Mouse (Mus musculus) G1E (cell line): Measurements from ENCODE around the gene Rftn1. TPM values are rescaled to one million over a fixed set of nuclear protein-coding genes. Genes with fewer than 3 reads are reported as not detected.

ENCODE experiments used
- ATAC-seq: 2 replicates; pipeline ENCODE4 v1.8.0; 2016; ENCODE audit warnings: mild to moderate bottlenecking; ENCODE audit not compliant: insufficient number of reproducible peaks, poor library complexity, low FRiP score, severe bottlenecking; ENCODE audit errors: extremely low read depth
- DNase-seq: peaks from one replicate; pipeline ENCODE4 v3.0.0; 2012; ENCODE audit warnings: low spot score
- H3K27me3 ChIP-seq: 2 replicates; pipeline ENCODE4 v1.6.1; 2012; ENCODE audit warnings: mild to moderate bottlenecking, low read length, inconsistent platforms; ENCODE audit not compliant: insufficient read depth
- H3K36me3 ChIP-seq: replicated peaks from 2 replicates; pipeline ENCODE3; 2012; ENCODE audit warnings: mild to moderate bottlenecking, inconsistent platforms
- H3K4me1 ChIP-seq: 2 replicates; pipeline ENCODE4 v1.6.1; 2012; ENCODE audit warnings: low read depth, low read length, inconsistent platforms, mixed read lengths; ENCODE audit not compliant: insufficient read depth
- H3K4me3 ChIP-seq: 2 replicates; pipeline ENCODE4 v1.5.1; 2012; ENCODE audit warnings: low read depth, mild to moderate bottlenecking, inconsistent platforms, low read length, moderate library complexity, mixed read lengths
- H3K9me3 ChIP-seq: replicated peaks from 2 replicates; pipeline ENCODE4 v1.6.1; 2012; ENCODE audit warnings: inconsistent platforms
- CTCF ChIP-seq: IDR thresholded peaks from 2 replicates; pipeline ENCODE4 v1.5.1; 2012; ENCODE audit warnings: low read depth, low read length, inconsistent platforms, mixed read lengths
- GATA1 ChIP-seq: IDR thresholded peaks from 2 replicates; pipeline ENCODE4 v1.6.1; 2012; ENCODE audit warnings: borderline replicate concordance, low read length, inconsistent platforms, mixed read lengths
- GATA2 ChIP-seq: IDR thresholded peaks from 2 replicates; pipeline ENCODE4 v1.6.1; 2012; ENCODE audit warnings: low read depth, low read length, inconsistent platforms, borderline replicate concordance
- POLR2AphosphoS5 ChIP-seq: IDR thresholded peaks from 2 replicates; pipeline ENCODE4 v1.6.1; 2012; ENCODE audit warnings: low read depth, low read length, inconsistent platforms; ENCODE audit not compliant: insufficient replicate concordance
- TAL1 ChIP-seq: conservative IDR thresholded peaks from 2 replicates; pipeline ENCODE4 v1.6.1; 2012; ENCODE audit warnings: low read depth, low read length, inconsistent platforms, mixed read lengths
- polyA plus RNA-seq: library from polyadenylated mRNA; stranded (reverse); fragments of >175 nt; gene quantifications from 2 replicates; pipeline ENCODE4 v1.2.3, GENCODE M21; 2012
- total RNA-seq, 2 experiments: library from RNA; stranded (forward) in 1 of 2; stranded (reverse) in 1 of 2; fragments of 200-1000 nt in 1 of 2; fragments of >200 nt in 1 of 2; fragmentation: Nextera tagmentation in 1 of 2; gene quantifications; 2 replicates each; pipeline ENCODE4 v1.2.3; 2014 to 2017

Gene Rftn1
- total and polyA plus RNA-seq, 3 experiments: not detected

DNA sequence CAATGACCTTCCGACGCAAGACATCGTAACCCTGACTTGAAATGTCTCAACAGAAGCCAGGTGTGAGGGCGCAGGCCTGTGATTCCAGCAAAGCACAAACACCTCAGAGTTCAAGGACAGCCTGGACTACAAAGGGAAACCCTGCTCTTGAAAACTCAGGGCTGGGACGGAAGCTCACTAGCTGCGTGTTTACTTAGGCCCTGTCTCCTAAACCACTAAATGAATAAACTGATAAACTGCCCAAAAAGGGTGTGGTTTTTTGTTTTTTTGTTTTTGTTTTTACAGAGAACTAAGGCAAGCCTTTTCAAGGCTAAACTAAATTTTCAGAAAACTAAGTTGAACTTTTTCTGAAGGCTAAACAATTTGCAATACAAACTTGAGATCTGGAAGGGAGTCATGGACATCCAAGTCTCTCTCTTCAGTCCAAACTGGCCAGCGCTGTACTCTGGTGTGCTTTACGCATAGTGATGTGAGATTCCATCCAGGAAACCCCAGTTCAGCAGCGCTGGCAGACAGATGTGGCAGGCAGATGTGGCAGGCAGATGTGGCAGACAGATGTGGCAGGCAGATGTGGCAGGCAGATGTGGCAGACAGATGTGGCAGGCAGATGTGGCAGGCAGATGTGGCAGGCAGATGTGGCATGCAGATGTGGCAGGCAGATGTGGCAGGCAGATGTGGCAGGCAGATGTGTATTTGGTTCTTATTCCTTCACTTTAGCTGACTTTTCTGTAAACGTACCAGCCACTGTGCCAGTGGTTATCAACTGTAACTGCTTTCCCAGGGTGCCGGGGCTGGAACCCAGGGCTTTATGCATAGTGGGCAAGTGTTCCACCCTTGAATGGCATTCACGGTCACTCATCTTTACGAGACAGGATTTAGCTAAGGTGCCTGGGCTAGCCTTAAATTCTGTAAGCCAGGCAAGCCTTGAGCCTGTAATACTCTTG is 158.7 kb downstream of the Rftn1 start:
- ATAC-seq (no peak), DNase-seq (no peak)
- Histone ChIP-seq H3K9me3 (peaks cover 73% of the 10 kb centered on the region), H3K36me3 (no peaks in the 10 kb centered on the region), H3K4me3 (no peak overlapping the region), H3K27me3 (no peaks in the 10 kb centered on the region), H3K4me1 (no peaks in the 10 kb centered on the region)
- TF ChIP-seq CTCF (no peak), TAL1 (no peak)

DNA sequence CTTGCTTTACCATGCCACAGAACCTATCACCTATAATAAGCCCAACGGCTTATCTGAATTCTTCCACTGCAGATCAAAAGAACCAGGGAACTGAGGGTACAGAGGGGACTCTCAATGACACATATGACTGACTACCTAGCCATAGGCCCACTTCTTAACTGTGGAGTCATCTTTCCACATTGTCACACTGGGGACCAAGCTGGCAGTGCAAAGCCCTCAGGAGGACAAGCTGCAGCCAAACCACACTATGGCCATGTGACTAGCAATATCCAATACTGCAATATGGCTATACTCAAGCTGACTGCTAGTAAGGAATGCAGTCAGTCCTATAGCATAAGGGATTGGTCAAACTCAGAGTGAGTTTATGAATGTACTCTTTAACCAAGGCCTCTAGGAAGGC is 164.8 kb downstream of the Rftn1 start:
- Histone ChIP-seq H3K27me3 (no peaks in the 10 kb centered on the region), H3K4me1 (no peaks in the 10 kb centered on the region), H3K9me3 (peaks cover 69% of the 10 kb centered on the region), H3K4me3 (no peak overlapping the region), H3K36me3 (no peaks in the 10 kb centered on the region)
- TF ChIP-seq GATA1: no peak
- no peak for TF ChIP-seq GATA2
- TF ChIP-seq CTCF: no peak
- no peak for TF ChIP-seq TAL1
- no peak for TF ChIP-seq POLR2AphosphoS5
- no peak for DNase-seq
- ATAC-seq: no peak

DNA sequence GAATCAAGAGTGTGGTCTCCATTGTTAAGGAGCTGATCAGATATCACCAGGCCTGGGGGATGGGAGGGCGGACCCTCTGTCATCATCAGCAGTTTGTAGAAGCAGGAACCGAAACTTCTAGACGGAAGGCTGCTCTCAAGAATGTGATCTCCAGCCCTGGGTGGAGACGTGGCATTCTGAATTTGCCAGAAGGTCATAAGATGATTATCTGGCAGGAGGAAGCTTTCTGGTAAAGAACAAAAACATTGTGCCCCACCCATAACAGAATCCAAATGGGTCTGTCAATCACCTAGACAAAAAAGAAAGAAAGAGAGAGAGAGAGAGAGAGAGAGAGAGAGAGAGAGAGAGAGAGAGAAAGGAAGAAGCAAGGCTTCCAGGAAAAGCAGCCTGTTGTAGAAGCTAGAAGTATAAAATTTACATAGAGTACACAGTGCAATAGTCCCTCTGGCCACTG is 165.3 kb downstream of the Rftn1 start:
- Histone ChIP-seq H3K36me3 (no peaks in the 10 kb centered on the region), H3K4me1 (no peaks in the 10 kb centered on the region), H3K4me3 (no peak overlapping the region), H3K27me3 (no peaks in the 10 kb centered on the region), H3K9me3 (peaks cover 70% of the 10 kb centered on the region)
- no peak for DNase-seq
- TF ChIP-seq GATA1 (no peak), CTCF (no peak), GATA2 (no peak), TAL1 (no peak)
- ATAC-seq: no peak

DNA sequence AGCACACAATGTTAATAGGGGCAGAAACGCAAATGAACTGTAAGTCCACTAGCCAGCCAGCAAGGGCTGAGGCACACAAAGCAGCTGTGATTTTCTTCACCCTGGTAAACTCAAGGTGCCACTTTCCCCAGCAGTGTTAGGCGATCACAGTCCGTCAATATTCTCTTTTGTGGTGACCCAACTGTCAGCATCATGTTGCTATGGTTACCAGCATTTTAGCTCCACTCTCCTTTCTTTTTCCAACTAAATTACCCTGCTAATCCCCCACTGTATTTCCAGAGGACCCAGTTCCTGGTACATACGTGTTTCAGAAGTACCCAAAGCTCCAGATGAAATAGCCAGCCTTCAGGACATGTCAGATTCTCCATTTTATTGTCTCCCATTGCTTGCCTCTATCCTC is 169.1 kb downstream of the Rftn1 start:
- ATAC-seq: no peak
- H3K4me1 ChIP-seq: no peaks in the 10 kb centered on the region
- H3K4me3 ChIP-seq: no peak overlapping the region
- no peak for DNase-seq
- no peaks in the 10 kb centered on the region for H3K27me3 ChIP-seq
- H3K36me3 ChIP-seq: no peaks in the 10 kb centered on the region
- H3K9me3 ChIP-seq: peaks cover 69% of the 10 kb centered on the region
- TF ChIP-seq TAL1 (no peak), POLR2AphosphoS5 (no peak), GATA1 (no peak), CTCF (no peak), GATA2 (no peak)

DNA sequence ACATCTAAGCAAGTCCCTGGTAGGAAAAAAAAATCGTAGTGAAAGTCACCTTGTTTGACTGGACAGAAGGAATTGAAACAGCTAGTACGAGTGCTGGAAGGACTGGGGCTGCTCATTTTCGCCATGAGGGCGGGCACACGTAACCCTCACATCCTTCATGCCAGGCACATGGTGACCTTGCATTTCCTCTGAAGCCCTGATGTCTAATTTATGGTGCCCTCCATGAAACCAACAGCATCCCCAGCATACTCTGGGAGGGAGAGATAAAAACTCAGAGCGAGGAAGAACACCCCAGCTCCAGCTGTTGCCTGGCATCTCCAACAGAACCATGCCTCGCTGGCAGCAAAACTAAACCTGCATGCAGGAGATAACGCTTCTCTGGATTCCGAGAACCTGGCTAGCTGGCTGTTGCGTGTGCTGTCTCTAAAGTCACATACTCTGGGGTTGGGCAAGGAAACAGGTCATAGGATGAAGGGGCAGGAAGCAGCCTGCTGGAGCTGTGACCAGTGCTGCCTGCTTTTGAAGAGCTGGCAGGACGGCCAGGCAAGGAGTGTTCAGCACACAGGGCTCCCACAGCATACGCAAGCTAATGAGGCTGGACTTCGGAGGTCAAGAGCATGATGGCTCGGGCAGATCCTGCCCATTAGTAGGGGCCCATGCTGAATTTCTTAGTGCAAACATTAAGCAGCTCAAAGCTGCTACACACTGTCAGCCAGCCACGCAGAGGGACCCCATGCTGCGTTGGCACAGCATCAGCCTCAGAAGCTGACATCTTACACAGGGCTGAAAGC is 170.1 kb downstream of the Rftn1 start:
- DNase-seq (no peak), ATAC-seq (no peak)
- H3K36me3 ChIP-seq: no peaks in the 10 kb centered on the region
- H3K4me1 ChIP-seq: no peaks in the 10 kb centered on the region
- peaks cover 66% of the 10 kb centered on the region for H3K9me3 ChIP-seq
- TF ChIP-seq TAL1 (no peak), GATA2 (no peak), CTCF (no peak)
- no peak overlapping the region for H3K4me3 ChIP-seq
- no peaks in the 10 kb centered on the region for H3K27me3 ChIP-seq

DNA sequence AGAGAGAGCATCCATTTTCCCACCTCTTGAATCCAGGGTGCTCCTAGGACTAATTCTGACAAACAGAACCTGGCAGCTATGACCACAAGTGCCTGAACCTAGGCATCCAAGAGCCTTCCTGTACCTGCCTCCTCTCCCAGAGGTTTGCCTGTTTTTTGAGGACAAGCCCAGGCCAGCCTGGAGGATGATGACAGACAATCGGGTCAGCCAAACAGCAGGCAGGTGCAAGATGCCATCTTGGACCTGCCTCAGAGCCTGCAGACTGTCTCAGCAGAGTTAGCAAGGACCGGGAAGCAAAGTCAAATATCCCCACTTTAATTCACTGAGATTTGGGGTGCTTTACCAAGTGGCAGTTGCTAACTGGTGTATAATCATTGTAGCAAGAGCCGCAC is 170.7 kb downstream of the Rftn1 start:
- ATAC-seq: no peak
- Histone ChIP-seq H3K27me3 (no peaks in the 10 kb centered on the region), H3K36me3 (no peaks in the 10 kb centered on the region), H3K9me3 (peaks cover 67% of the 10 kb centered on the region), H3K4me3 (no peak overlapping the region), H3K4me1 (no peaks in the 10 kb centered on the region)
- TF ChIP-seq CTCF (no peak), GATA2 (no peak), GATA1 (no peak), TAL1 (no peak), POLR2AphosphoS5 (no peak)
- DNase-seq: no peak
